9 mouse cellular contexts compared by ENCODE assay signal in the genomic region with DNA sequence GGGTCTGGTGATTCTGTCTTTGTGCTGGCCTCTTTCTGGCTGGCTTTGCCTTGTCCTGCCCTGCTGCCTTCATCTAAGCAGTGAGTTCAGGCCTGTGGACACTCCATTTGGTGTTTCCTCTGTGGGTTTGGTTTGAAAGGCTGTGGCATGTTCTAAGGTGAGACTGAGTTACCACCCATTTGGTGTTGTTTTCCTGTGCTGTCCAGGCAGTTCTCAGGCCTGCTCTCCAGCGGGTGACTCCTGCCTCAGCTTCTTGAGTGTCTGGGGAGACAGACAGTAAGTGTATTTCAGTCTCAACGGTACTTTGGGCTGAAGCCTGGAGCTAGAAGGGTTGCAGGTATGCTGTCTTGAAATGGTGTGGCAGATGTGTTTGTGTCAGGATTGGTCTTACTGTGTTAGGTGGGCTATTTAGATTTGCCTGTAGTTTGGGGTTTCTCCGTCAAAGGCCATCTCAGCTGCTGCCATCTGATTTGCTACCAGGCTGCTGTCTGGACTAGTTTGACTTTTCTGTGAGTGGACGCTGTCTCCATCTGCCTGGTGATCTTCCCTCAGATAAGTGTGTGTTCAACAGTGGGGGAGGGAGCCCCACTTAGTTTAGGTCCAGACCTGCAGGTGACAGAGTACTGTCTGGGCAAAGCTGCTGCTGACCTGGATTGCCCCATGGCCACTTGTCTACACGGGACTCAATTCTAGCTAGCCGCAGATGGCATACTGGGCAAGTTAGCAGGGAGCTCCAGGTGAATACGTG. TPM values are rescaled to one million over a fixed set of nuclear protein-coding genes. Genes with fewer than 3 reads are reported as not detected.
DNase-seq lines count a peak whose midpoint lies in the region; ATAC-seq and TF ChIP-seq lines count a peak whose summit lies in the region.
"Had no signal": no experiment of that assay in that cellular context is flagged by ENCODE, and none has a peak within 500 bp of the region (broad histone marks: within the 10 kb centered on the region; RNA-seq: fewer than 3 reads in every experiment).

No protein-coding gene starts in this region.

- DNase-seq in heart, embryonic 10.5 days (ENCODE audit: low spot score): no peak
- DNase-seq in heart, adult 18-20 months: no peak
- DNase-seq in CD4-positive helper T cell, adult 2 months (ENCODE audit: low read depth, low spot score): peak; percentile 18
- no peak for DNase-seq in liver, embryonic 14.5 days (ENCODE audit: low read depth in 3 of 3, low spot score in 3 of 3)
- no peak for DNase-seq in right cerebral cortex, adult 18-20 months
- no peak for DNase-seq in frontal cortex, postnatal 25 days (ENCODE audit: low spot score in 2 of 2)
- no peak for DNase-seq in urinary bladder, postnatal 14 days (ENCODE audit: low spot score)

- no peak for TF ChIP-seq EP300 in liver, embryonic 14.5 days (IDR thresholded peaks at IDR 0.05; ENCODE audit: low read depth)

- no peaks in the 10 kb centered on the region for H3K9me3 ChIP-seq in heart, embryonic 10.5 days
- no peaks in the 10 kb centered on the region for H3K9me3 ChIP-seq in forebrain, embryonic 12.5 days
- H3K9me3 ChIP-seq in liver, embryonic 14.5 days (ENCODE audit: control insufficient read depth, low read length): no peaks in the 10 kb centered on the region

- H3K4me2 ChIP-seq in forebrain, embryonic 12.5 days: peak overlapping the region; percentile 97
- peak overlapping the region; percentile 87 for H3K4me2 ChIP-seq in liver, embryonic 14.5 days (ENCODE audit: low read depth)

- peaks cover 63% of the 10 kb centered on the region for H3K36me3 ChIP-seq in heart, embryonic 10.5 days
- peaks cover 57% of the 10 kb centered on the region for H3K36me3 ChIP-seq in forebrain, embryonic 12.5 days (replicated peaks)
- H3K36me3 ChIP-seq in liver, embryonic 14.5 days (replicated peaks; ENCODE audit: control insufficient read depth, insufficient read depth, low read depth): peaks cover 54% of the 10 kb centered on the region

- H3K27me3 ChIP-seq in heart, embryonic 10.5 days (ENCODE audit: insufficient read depth, poor library complexity, severe bottlenecking): no peaks in the 10 kb centered on the region
- no peaks in the 10 kb centered on the region for H3K27me3 ChIP-seq in forebrain, embryonic 12.5 days
- no peaks in the 10 kb centered on the region for H3K27me3 ChIP-seq in liver, embryonic 14.5 days (ENCODE audit: control insufficient read depth, insufficient read depth, low read length)
- H3K27me3 ChIP-seq: Patski had no signal

- H3K4me3 ChIP-seq in heart, embryonic 10.5 days: peak overlapping the region; percentile 98
- peak overlapping the region; percentile 99 for H3K4me3 ChIP-seq in forebrain, embryonic 12.5 days (replicated peaks)
- H3K4me3 ChIP-seq in liver, embryonic 14.5 days (ENCODE audit: insufficient read depth in 1 of 2, low read depth in 2 of 2, low read length in 2 of 2): peak overlapping the region; percentile 72 to 80

- peaks cover 74% of the 10 kb centered on the region for H3K4me1 ChIP-seq in heart, embryonic 10.5 days
- peaks cover 56% of the 10 kb centered on the region for H3K4me1 ChIP-seq in forebrain, embryonic 12.5 days
- H3K4me1 ChIP-seq in liver, embryonic 14.5 days (replicated peaks; ENCODE audit: control insufficient read depth in 2 of 2, insufficient read depth in 2 of 2, low read length in 1 of 2): peaks cover 22 to 42% of the 10 kb centered on the region in 2 experiments

- no peak for ATAC-seq in forebrain, embryonic 12.5 days (ENCODE audit: low FRiP score)
- no peak for ATAC-seq in liver, embryonic 14.5 days (ENCODE audit: insufficient read depth)
- ATAC-seq: Patski had no signal

- no peak for TF ChIP-seq CTCF in liver, embryonic 14.5 days (IDR thresholded peaks at IDR 0.05; ENCODE audit: low read depth)

- H3K27ac ChIP-seq in heart, embryonic 10.5 days: peak overlapping the region; percentile 23
- peak overlapping the region; percentile 57 for H3K27ac ChIP-seq in forebrain, embryonic 12.5 days
- H3K27ac ChIP-seq in liver, embryonic 14.5 days: no peak overlapping the region

- 45% methylated on average over 7 of the region's 7 CpGs for WGBS in heart, embryonic 10.5 days
- WGBS in forebrain, embryonic 12.5 days: 61% methylated on average over 7 of the region's 7 CpGs
- WGBS in liver, embryonic 14.5 days (ENCODE audit: insufficient replicate concordance): 35% methylated on average over 7 of the region's 7 CpGs

- H3K9ac ChIP-seq in forebrain, embryonic 12.5 days: peak overlapping the region; percentile 99
- peak overlapping the region; percentile 83 for H3K9ac ChIP-seq in liver, embryonic 14.5 days (replicated peaks)

RNA-seq across cellular contexts. Expression of gene Ptbp1, which starts 2.7 kb away (rescaled TPM):
- 174 and 264 TPM in 2 replicates for polyA plus RNA-seq in heart, embryonic 10.5 days (2016; fragmentation: Nextera tagmentation; extraction: Ambion mirVana)
- 10 to 100 TPM; 35.8 to 39.9 TPM for total RNA-seq in heart, adult 18-20 months (2021)
- 223 TPM in 2 replicates for polyA plus RNA-seq in forebrain, embryonic 12.5 days (2016; fragmentation: Nextera tagmentation; extraction: Ambion mirVana)
- polyA plus RNA-seq in liver, embryonic 14.5 days (2012; rRNA removed): 118 and 126 TPM in 2 replicates
- polyA plus RNA-seq in liver, embryonic 14.5 days (2014; fragmentation: Nextera tagmentation; extraction: Ambion mirVana): 84.5 and 99.8 TPM in 2 replicates

RNA-seq across cellular contexts. Expression of gene Prtn3, which starts 17.4 kb away (rescaled TPM):
- 2.4 and 7.8 TPM in 2 replicates for polyA plus RNA-seq in heart, embryonic 10.5 days (2016; fragmentation: Nextera tagmentation; extraction: Ambion mirVana)
- total RNA-seq in heart, adult 18-20 months (2021): not detected
- 14.8 and 16.2 TPM in 2 replicates for polyA plus RNA-seq in forebrain, embryonic 12.5 days (2016; fragmentation: Nextera tagmentation; extraction: Ambion mirVana)
- polyA plus RNA-seq in liver, embryonic 14.5 days (2012; rRNA removed): 133 and 152 TPM in 2 replicates
- 86.8 and 132 TPM in 2 replicates for polyA plus RNA-seq in liver, embryonic 14.5 days (2014; fragmentation: Nextera tagmentation; extraction: Ambion mirVana)

RNA-seq across cellular contexts. Expression of gene Plppr3, which starts 17.6 kb away (rescaled TPM):
- polyA plus RNA-seq in heart, embryonic 10.5 days (2016; fragmentation: Nextera tagmentation; extraction: Ambion mirVana): 16.2 and 36.9 TPM in 2 replicates
- under 1 TPM; 0.12 to 0.18 TPM for total RNA-seq in heart, adult 18-20 months (2021)
- polyA plus RNA-seq in forebrain, embryonic 12.5 days (2016; fragmentation: Nextera tagmentation; extraction: Ambion mirVana): 223 and 250 TPM in 2 replicates
- polyA plus RNA-seq in liver, embryonic 14.5 days (2012; rRNA removed): 6.7 and 7.0 TPM in 2 replicates
- polyA plus RNA-seq in liver, embryonic 14.5 days (2014; fragmentation: Nextera tagmentation; extraction: Ambion mirVana): 2.8 and 3.0 TPM in 2 replicates

RNA-seq across cellular contexts. Expression of gene Elane, which starts 29.2 kb away (rescaled TPM):
- 0.14 and 0.15 TPM in 2 replicates for polyA plus RNA-seq in heart, embryonic 10.5 days (2016; fragmentation: Nextera tagmentation; extraction: Ambion mirVana)
- not detected for total RNA-seq in heart, adult 18-20 months (2021)
- not detected in 2 replicates for polyA plus RNA-seq in forebrain, embryonic 12.5 days (2016; fragmentation: Nextera tagmentation; extraction: Ambion mirVana)
- polyA plus RNA-seq in liver, embryonic 14.5 days (2012; rRNA removed): 52.2 and 61.9 TPM in 2 replicates
- polyA plus RNA-seq in liver, embryonic 14.5 days (2014; fragmentation: Nextera tagmentation; extraction: Ambion mirVana): 116 and 151 TPM in 2 replicates
- polyA plus RNA-seq: Patski had no signal

RNA-seq across cellular contexts. Expression of gene Cfd, which starts 33.8 kb away (rescaled TPM):
- not detected in 2 replicates for polyA plus RNA-seq in heart, embryonic 10.5 days (2016; fragmentation: Nextera tagmentation; extraction: Ambion mirVana)
- 100 to 1,000 TPM in 1 of 2 experiments, 10 to 100 TPM in 1; 49.7 to 435 TPM for total RNA-seq in heart, adult 18-20 months (2021)
- polyA plus RNA-seq in forebrain, embryonic 12.5 days (2016; fragmentation: Nextera tagmentation; extraction: Ambion mirVana): not detected in 2 replicates
- 0.14 and 0.29 TPM in 2 replicates for polyA plus RNA-seq in liver, embryonic 14.5 days (2012; rRNA removed)
- polyA plus RNA-seq in liver, embryonic 14.5 days (2014; fragmentation: Nextera tagmentation; extraction: Ambion mirVana): not detected in 2 replicates
- polyA plus RNA-seq: Patski had no signal
